ENCODE assay signal across 9 mouse cellular contexts in genomic region chr8:107114150-107115007, GRCm38 (mm10). TPM values are rescaled to one million over a fixed set of nuclear protein-coding genes. Genes with fewer than 3 reads are reported as not detected.
DNase-seq lines count a peak whose midpoint lies in the region; ATAC-seq lines count a peak whose summit lies in the region.
"Had no signal": no experiment of that assay in that cellular context is flagged by ENCODE, and none has a peak within 500 bp of the region (broad histone marks: within the 10 kb centered on the region; RNA-seq: fewer than 3 reads in every experiment).

No protein-coding gene starts in this region.

- H3K9me3 ChIP-seq in lung, embryonic 15.5 days, result no peaks in the 10 kb centered on the region

- H3K4me3 ChIP-seq in lung, embryonic 15.5 days, result no peak overlapping the region
- H3K4me3 ChIP-seq: erythroblast, embryonic 14.5 days had no signal

- intact Hi-C loops in left cerebral cortex, postnatal 14 days (cut with DNase I), result no loop called here
- intact Hi-C loops in left cerebral cortex, postnatal 10 days (cut with DNase I), result loop anchor here (2.0 to 10.0 kb wide), 2 partner anchors 90 to 210 kb away; no protein-coding TSS in a partner anchor

- H3K9ac ChIP-seq in lung, embryonic 15.5 days, result no peak overlapping the region

- H3K36me3 ChIP-seq in lung, embryonic 15.5 days, result no peaks in the 10 kb centered on the region

- H3K27me3 ChIP-seq in lung, embryonic 15.5 days, result no peaks in the 10 kb centered on the region

- H3K4me2 ChIP-seq in lung, embryonic 15.5 days, result peak overlapping the region; percentile 27

- WGBS in lung, embryonic 15.5 days, result 37% methylated on average over 19 of the region's 19 CpGs

- DNase-seq in left cerebral cortex, postnatal 14 days (ENCODE audit: low spot score in 2 of 2), result peak; percentile 19 to 38
- DNase-seq in left cerebral cortex, postnatal 10 days (ENCODE audit: extremely low spot score in 1 of 2, low spot score in 2 of 2), result no peak
- DNase-seq in NIH3T3 (ENCODE audit: low read depth), result peak; percentile 71
- peak; percentile 14 for DNase-seq in heart, postnatal 4 days
- DNase-seq in spleen, postnatal 14 days (ENCODE audit: low spot score in 2 of 2), result no peak
- no peak for DNase-seq in urinary bladder, adult 18-20 months (ENCODE audit: low spot score in 2 of 2)
- DNase-seq in cerebellum, postnatal 36 days, result no peak

- H3K27ac ChIP-seq in lung, embryonic 15.5 days, result peak overlapping the region; percentile 16; the same call in 1 of the 2 replicates

- peaks cover 28% of the 10 kb centered on the region for H3K4me1 ChIP-seq in lung, embryonic 15.5 days

- no peak for ATAC-seq in lung, embryonic 15.5 days (ENCODE audit: borderline replicate concordance, extremely low read depth, low FRiP score, low TSS enrichment)

RNA-seq across cellular contexts. Expression of gene Terf2, which starts 18.0 kb away (rescaled TPM):
- total RNA-seq in left cerebral cortex, postnatal 14 days (2021), result 10 to 100 TPM; 37.1 to 37.5 TPM
- 10 to 100 TPM; 38.2 to 39.6 TPM for total RNA-seq in left cerebral cortex, postnatal 10 days (2021)
- total RNA-seq in heart, postnatal 4 days (2021), result 10 to 100 TPM; 20.2 to 25.1 TPM
- polyA plus RNA-seq in lung, embryonic 15.5 days (2015; fragmentation: Nextera tagmentation; extraction: Ambion mirVana), result 16.4 and 17.0 TPM in 2 replicates

RNA-seq across cellular contexts. Expression of gene Cyb5b, which starts 36.1 kb away (rescaled TPM):
- total RNA-seq in left cerebral cortex, postnatal 14 days (2021), result 10 to 100 TPM; 83.4 to 84.5 TPM
- 10 to 100 TPM; 92.2 to 95.1 TPM for total RNA-seq in left cerebral cortex, postnatal 10 days (2021)
- total RNA-seq in heart, postnatal 4 days (2021), result 10 to 100 TPM; 55.6 to 59.6 TPM
- polyA plus RNA-seq in lung, embryonic 15.5 days (2015; fragmentation: Nextera tagmentation; extraction: Ambion mirVana), result 87.3 and 88.3 TPM in 2 replicates

RNA-seq across cellular contexts. Expression of gene Tmed6, which starts 48.9 kb away (rescaled TPM):
- not detected for total RNA-seq in left cerebral cortex, postnatal 14 days (2021)
- not detected for total RNA-seq in left cerebral cortex, postnatal 10 days (2021)
- total RNA-seq in heart, postnatal 4 days (2021), result not detected
- 1.3 and 2.1 TPM in 2 replicates for polyA plus RNA-seq in lung, embryonic 15.5 days (2015; fragmentation: Nextera tagmentation; extraction: Ambion mirVana)
- polyA plus RNA-seq: erythroblast, embryonic 14.5 days had no signal

RNA-seq across cellular contexts. Expression of gene Nip7, which starts 57.7 kb away (rescaled TPM):
- total RNA-seq in left cerebral cortex, postnatal 14 days (2021), result 10 to 100 TPM; 43.4 to 53.6 TPM
- total RNA-seq in left cerebral cortex, postnatal 10 days (2021), result 10 to 100 TPM; 61.0 to 62.3 TPM
- 10 to 100 TPM; 37.4 to 41.1 TPM for total RNA-seq in heart, postnatal 4 days (2021)
- 79.9 and 81.0 TPM in 2 replicates for polyA plus RNA-seq in lung, embryonic 15.5 days (2015; fragmentation: Nextera tagmentation; extraction: Ambion mirVana)

RNA-seq across cellular contexts. Expression of gene Cog8, which starts 57.9 kb away (rescaled TPM):
- total RNA-seq in left cerebral cortex, postnatal 14 days (2021), result 10 to 100 TPM; 26.5 to 29.5 TPM
- 10 to 100 TPM; 26.2 to 28.0 TPM for total RNA-seq in left cerebral cortex, postnatal 10 days (2021)
- total RNA-seq in heart, postnatal 4 days (2021), result 10 to 100 TPM; 16.9 to 18.3 TPM
- 36.1 and 40.1 TPM in 2 replicates for polyA plus RNA-seq in lung, embryonic 15.5 days (2015; fragmentation: Nextera tagmentation; extraction: Ambion mirVana)

Comparison
In these comparisons a context has a peak if more than half of its experiments do, and no peak if none do; other contexts are left out.
1. DNase-seq: peak in left cerebral cortex, postnatal 14 days (2 of 2), NIH3T3 (single experiment) and heart, postnatal 4 days (single experiment); none in left cerebral cortex, postnatal 10 days (0 of 2), spleen, postnatal 14 days (0 of 2), urinary bladder, adult 18-20 months (0 of 2) and cerebellum, postnatal 36 days (0 of 2).